Mouse (Mus musculus) E14TG2a.4 (cell line): ENCODE data around the gene Clint1.

Experiments used
- CTCF ChIP-seq: conservative IDR thresholded peaks from 2 replicates; pipeline ENCODE4 v1.5.1; 2014; ENCODE audit warnings: low read length
- NANOG ChIP-seq: IDR thresholded peaks from 2 replicates; pipeline ENCODE4 v1.6.1; 2014; ENCODE audit warnings: borderline replicate concordance, low read length, mixed read lengths
- POU5F1 ChIP-seq: IDR thresholded peaks from 2 replicates; pipeline ENCODE4 v1.6.1; 2014; ENCODE audit warnings: low read length, borderline replicate concordance

DNA sequence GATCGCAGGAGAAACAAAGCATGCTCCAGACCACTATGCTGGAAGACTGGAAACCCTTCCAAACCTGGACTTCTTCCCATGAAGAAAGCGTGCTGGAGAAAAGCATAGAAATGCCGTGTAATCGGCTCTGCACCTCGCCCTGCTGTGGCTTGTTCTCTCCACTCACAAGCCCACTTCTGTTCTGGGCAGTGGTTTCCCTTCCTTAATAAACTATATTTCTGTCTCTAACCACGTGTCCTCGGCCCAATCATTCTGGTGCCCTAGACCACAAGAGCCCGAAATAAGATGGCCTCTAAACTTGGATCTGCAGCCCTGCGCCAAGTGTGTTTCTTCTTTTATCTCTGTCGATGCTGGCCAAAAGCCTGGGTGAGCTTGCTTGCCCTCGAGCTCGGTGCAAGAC is 44.0 kb upstream of the Clint1 start:
- no peak for TF ChIP-seq CTCF
- TF ChIP-seq NANOG = no peak
- no peak for TF ChIP-seq POU5F1
